Mouse (Mus musculus) heart, adult 2 months (tissue): ENCODE data around the gene Gm37240.

Source experiments
- CTCF ChIP-seq: fragments of 200-600 bp; IDR thresholded peaks from 2 replicates; pipeline ENCODE4 v1.8.1; 2022; ENCODE audit warnings: antibody characterized with exemption, mild to moderate bottlenecking, moderate library complexity
- EP300 ChIP-seq: fragments of 200-500 bp; IDR thresholded peaks from 2 replicates; pipeline ENCODE4 v1.6.1; 2011; ENCODE audit warnings: low read depth, low read length, control low read depth; ENCODE audit not compliant: insufficient read depth
- POLR2A ChIP-seq: fragments of 200-500 bp; IDR thresholded peaks from 2 replicates; pipeline ENCODE4 v1.6.1; 2011; ENCODE audit warnings: mild to moderate bottlenecking, low read depth, low read length, control low read depth; ENCODE audit not compliant: insufficient read depth

GRCm38 (mm10) chr3:84985121-84985625, 902.1 kb downstream of the Gm37240 start:
- TF ChIP-seq CTCF (no peak), POLR2A (no peak), EP300 (no peak)
